Mouse (Mus musculus) heart, postnatal 10 days (tissue): Measurements from ENCODE around the gene Fgfr2. TPM values are rescaled to one million over a fixed set of nuclear protein-coding genes. Genes with fewer than 3 reads are reported as not detected.
"Not testable (repeated sequence)": the region's sequence is repeated elsewhere in the genome, so short reads cannot be mapped to it uniquely, and the experiment has no call there.

Experiments
- DNase-seq, 2 experiments: peaks; one replicate each; pipeline ENCODE4 v3.0.0; 2021
- intact Hi-C: fragments of 180-260 bp; cut with DNase I; formaldehyde crosslinking; loops from one replicate; pipeline ENCODE4 v1.15.1; 2025
- total RNA-seq, 2 experiments: library from RNA; stranded (reverse); gene quantifications; 2 replicates each; pipeline ENCODE4 v1.2.3; 2021

Fgfr2 gene
- total RNA-seq, 2 experiments from 2014 or later, result 6.2 to 6.3 TPM

- intact Hi-C loops, result loop anchor here (2.0 kb wide), 1 partner anchor 25 kb away; the partner anchor contains the start of gene Ate1
Measured at GRCm38 (mm10) chr7:130545893-130546292, 2577.3 kb downstream of the Fgfr2 start.

DNA sequence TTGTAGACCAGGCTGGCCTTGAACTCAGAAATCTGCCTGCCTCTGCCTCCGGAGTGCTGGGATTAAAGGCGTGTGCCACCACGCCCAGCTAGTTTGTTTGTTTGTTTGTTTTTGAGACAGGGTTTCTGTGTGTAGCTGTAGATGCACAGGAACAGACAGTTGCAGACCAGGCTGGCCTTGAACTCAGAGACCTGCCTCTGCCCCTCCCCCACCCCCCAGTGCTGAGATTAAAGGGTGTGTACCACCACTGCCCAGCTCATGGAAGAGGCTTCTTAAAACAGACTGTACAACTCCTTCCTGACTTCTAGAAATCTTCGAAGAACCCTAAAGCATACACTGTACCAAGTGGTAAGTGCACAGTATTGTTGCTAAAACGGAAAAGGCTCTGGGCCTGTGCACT, 2577.7 kb downstream of the Fgfr2 start:
- DNase-seq, result no peak
- intact Hi-C loops, result no loop called here

More at GRCm38 (mm10) chr7:130545893-130546292, 2577.3 kb downstream of the Fgfr2 start:
- DNase-seq, result no peak

- no peak for DNase-seq
Measured at GRCm38 (mm10) chr7:130543181-130543580, 2580.0 kb downstream of the Fgfr2 start.

GRCm38 (mm10) chr7:130540176-130540575, 2583.0 kb downstream of the Fgfr2 start:
- intact Hi-C loops, result no loop called here
- no peak for DNase-seq

More at GRCm38 (mm10) chr7:130543181-130543580, 2580.0 kb downstream of the Fgfr2 start:
- intact Hi-C loops, result no loop called here

GRCm38 (mm10) chr7:130537068-130537467, 2586.1 kb downstream of the Fgfr2 start:
- intact Hi-C loops, result no loop called here
- no peak for DNase-seq

- intact Hi-C loops, result no loop called here
- no peak for DNase-seq
Measured at GRCm38 (mm10) chr7:130535174-130535573, 2588.0 kb downstream of the Fgfr2 start.

GRCm38 (mm10) chr7:130533316-130534260, 2589.6 kb downstream of the Fgfr2 start:
- peak; percentile 93 to 97 for DNase-seq
- intact Hi-C loops, result loop anchor here (2.0 to 5.0 kb wide), 3 partner anchors 74 to 229 kb away; no protein-coding TSS in a partner anchor

DNA sequence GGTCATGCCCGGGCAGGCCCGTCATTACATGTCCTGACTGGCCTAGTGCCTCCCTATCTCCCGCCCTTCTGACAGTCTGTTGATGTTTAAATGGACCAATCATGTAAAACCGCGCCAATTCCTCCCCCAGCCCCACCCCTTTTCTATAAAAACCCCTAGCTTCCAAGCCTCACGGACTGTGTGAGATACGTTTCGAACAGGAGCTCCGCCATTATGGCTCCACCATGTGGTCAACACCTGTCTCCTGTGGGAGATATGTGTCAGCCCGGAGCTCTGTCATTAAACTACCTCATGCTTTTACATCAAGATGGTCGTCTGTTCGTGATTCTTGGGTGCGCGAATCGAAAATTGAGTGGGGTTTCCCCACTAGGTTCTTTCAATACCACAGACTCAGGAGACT, 2592.0 kb downstream of the Fgfr2 start:
- intact Hi-C loops, result loop anchor here (5.0 kb wide), 2 partner anchors 76 to 141 kb away; no protein-coding TSS in a partner anchor
- not testable (repeated sequence) for DNase-seq

GRCm38 (mm10) chr7:130527306-130527705, 2595.8 kb downstream of the Fgfr2 start:
- DNase-seq, result no peak
- intact Hi-C loops, result no loop called here

DNA sequence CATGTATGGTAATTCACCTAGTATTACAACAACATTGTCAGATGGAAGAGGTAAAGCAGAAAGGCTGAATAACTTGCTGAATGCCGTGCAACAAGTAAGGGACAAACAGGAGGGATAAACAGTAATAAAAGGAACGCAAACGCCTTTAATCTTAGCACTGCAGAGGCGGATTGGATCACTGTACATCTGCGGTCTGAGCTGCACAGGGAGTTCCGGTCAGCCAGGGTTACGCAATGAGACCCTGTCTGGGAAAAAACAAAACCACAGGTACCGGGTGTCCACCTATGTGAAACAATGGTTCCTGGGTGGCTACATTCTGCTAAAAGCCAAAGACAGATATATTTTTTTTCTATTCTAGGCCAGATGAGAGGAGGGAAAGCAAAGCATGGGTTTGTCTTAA, 2599.7 kb downstream of the Fgfr2 start:
- DNase-seq, result no peak
- intact Hi-C loops, result no loop called here

DNA sequence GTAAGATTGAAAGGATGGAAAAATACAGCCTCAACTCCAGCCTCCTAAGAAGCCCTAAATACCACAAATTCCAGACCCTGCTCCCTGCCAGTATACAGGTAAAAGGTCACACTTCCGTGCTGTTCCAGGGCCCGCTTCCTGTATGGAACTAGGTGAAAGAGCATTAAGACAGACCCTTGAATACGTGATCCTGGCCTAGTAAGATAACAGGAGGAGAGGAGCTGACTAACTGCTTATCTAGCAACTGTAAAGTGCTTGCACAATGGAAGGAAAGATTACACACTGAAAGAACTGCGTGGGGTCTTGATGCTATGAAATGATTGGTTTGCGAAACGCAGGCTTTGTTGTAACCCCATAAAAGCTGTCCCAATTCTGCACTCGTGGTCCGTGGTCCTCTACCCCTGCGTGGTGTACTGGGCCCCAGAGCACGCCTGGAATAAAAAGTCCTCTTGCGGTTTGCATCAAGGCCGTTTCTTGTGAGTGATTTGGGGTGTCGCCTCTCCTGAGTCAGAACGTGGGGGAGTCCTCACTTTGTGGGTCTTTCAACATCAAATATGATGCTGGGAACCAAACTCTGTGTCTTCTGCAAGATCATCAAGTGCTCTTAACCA, 2602.2 kb downstream of the Fgfr2 start:
- DNase-seq, result peak in 1 of 2 experiments; percentile 23
- intact Hi-C loops, result loop anchor here (2.0 kb wide), 1 partner anchor 26 kb away; no protein-coding TSS in a partner anchor

DNA sequence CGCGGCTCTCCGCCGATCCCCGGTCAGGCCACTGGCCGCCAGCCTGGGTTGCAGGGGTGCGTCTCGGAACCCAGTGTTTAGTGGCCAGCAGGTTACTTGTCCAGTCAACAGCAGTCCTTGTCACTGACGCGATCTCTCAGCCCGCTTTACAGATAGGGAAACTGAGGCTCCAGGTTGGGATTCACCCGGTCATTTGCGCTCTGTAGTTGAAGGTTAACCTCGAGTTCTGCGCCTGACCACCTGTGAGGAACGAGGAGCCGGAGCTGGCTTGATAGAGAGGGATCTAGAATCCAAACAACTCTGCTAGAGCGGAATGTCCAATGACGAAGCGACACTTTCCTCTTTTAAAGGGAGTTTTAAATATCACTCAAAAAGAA, 2603.1 kb downstream of the Fgfr2 start, which contains the start of gene Ate1:
Gene Ate1 (minus strand): TSS at position 321 of the 377 bp plus-strand sequence.
- no peak for DNase-seq
- intact Hi-C loops, result loop anchor here (2.0 kb wide), 1 partner anchor 27 kb away; no protein-coding TSS in a partner anchor

- intact Hi-C loops, result loop anchor here (2.0 kb wide), 1 partner anchor 27 kb away; no protein-coding TSS in a partner anchor
- DNase-seq, result peak; percentile 99
Measured at GRCm38 (mm10) chr7:130519096-130520048, 2603.8 kb downstream of the Fgfr2 start.

DNA sequence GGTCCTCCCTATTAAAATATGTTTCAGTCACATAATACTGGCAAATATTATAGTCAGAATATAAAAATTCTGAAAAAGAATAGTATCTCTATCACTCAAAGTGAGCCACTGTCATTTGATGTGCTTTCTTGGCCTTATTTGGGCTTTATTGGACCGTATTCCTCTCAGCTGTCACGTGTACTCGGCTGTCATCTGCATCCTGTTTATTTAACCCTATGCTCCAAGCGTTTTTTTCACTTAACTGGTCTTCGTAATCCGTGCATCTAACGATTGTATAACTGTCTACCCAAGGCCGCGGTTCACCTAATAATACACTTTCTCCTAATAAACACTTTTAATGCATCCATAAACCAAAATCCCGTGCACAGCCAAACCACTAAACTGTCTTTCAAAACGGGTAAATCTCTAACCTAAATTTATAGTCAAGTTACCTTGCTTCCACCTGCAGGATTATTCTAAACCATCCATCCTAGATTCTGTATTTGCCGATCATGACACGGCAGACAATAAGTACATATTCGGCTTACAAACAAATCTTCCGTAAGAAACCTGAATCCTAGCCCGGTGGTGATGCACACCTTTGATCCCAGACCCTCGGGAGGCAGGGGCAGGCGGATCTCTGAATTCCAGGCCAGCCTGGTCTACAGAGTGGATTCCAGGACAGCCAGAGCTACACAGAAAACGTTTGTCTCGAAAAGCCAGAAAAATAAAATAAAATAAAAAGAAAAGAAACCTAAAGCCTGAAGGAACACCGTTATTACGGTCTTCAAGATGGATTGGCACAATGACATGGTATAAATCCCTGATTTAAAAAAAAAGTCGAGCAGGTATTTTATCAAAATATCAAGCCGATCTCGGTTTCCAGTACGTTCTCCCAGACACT, 2604.7 kb downstream of the Fgfr2 start:
- DNase-seq, result peak in 1 of 2 experiments; percentile 37
- intact Hi-C loops, result no loop called here

- no peak for DNase-seq
- intact Hi-C loops, result no loop called here
Measured at GRCm38 (mm10) chr7:130510243-130510642, 2612.9 kb downstream of the Fgfr2 start.

GRCm38 (mm10) chr7:130503006-130503405, 2620.1 kb downstream of the Fgfr2 start:
- intact Hi-C loops, result no loop called here
- DNase-seq, result no peak

- intact Hi-C loops, result no loop called here
- no peak for DNase-seq
Measured at GRCm38 (mm10) chr7:130501499-130501898, 2621.7 kb downstream of the Fgfr2 start.

- intact Hi-C loops, result no loop called here
- DNase-seq, result no peak
Measured at GRCm38 (mm10) chr7:130493346-130493745, 2629.8 kb downstream of the Fgfr2 start.

GRCm38 (mm10) chr7:130492026-130492425, 2631.1 kb downstream of the Fgfr2 start:
- intact Hi-C loops, result no loop called here

More at GRCm38 (mm10) chr7:130492026-130492425, 2631.1 kb downstream of the Fgfr2 start:
- DNase-seq, result no peak
